Mouse (Mus musculus) layer of hippocampus, adult 11-12 months (tissue): ENCODE measurements around the gene Gm7792.
"Not testable (repeated sequence)": the region's sequence is repeated elsewhere in the genome, so short reads cannot be mapped to it uniquely, and the experiment has no call there.

Source experiments
- DNase-seq: peaks from one replicate; pipeline ENCODE4 v3.0.0; 2022; ENCODE audit warnings: low spot score

The Gm7792 gene

GRCm38 (mm10) chr5:93843476-93843875, at the start of gene Gm7792:
Gm7792 (plus strand) TSS chr5:93843776.
- DNase-seq = not testable (repeated sequence)
